Comparison of ENCODE assay signal across 10 mouse cellular contexts in the genomic region with DNA sequence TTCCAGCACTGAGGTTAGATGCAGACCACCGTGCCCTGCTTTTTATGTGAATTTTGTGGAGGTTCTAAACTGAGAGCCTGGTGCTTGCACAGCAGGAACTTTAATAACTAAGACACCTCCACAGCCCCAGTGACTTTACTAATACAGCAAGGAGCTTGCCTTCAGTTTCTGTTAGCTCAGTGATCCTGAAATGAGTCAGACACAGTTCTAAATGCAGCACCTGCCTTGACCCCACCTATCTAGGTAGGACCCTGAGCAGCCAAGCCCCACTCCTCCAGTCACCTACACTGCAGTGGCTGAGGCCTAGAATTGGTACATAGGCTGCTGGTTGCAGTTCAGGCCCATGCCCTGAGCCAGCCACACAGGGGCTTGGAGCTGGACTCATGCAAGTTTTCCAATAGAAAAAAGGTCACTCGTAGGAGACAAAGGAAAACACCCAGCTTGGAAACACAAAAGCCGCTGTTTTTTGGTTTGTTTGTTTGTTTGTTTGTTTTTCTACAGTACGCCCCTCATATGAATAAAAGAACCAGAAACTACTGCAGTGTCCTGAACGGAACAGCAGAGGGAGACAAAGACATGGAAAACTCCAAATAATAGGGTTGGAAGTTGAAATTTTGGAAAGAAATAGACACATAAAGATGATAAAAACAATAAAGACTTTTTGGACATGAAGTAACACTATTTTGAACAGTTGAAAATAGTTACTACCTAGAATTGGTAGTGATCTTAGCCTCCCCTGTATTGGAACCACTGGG. TPM values are rescaled to one million over a fixed set of nuclear protein-coding genes. Genes with fewer than 3 reads are reported as not detected.
DNase-seq lines count a peak whose midpoint lies in the region; ATAC-seq lines count a peak whose summit lies in the region.
"Had no signal": no experiment of that assay in that cellular context is flagged by ENCODE, and none has a peak within 500 bp of the region (broad histone marks: within the 10 kb centered on the region; RNA-seq: fewer than 3 reads in every experiment).

No protein-coding gene starts in this region.

- no peaks in the 10 kb centered on the region for H3K9me3 ChIP-seq in kidney, embryonic 16.5 days (ENCODE audit: low read length)
- H3K9me3 ChIP-seq: embryonic facial prominence, embryonic 13.5 days had no signal

- H3K27ac ChIP-seq in kidney, embryonic 16.5 days (ENCODE audit: low read length) = no peak overlapping the region
- H3K27ac ChIP-seq: embryonic facial prominence, embryonic 13.5 days had no signal

- H3K36me3 ChIP-seq in kidney, embryonic 16.5 days (ENCODE audit: insufficient read depth, low read length) = peaks cover 11% of the 10 kb centered on the region; the same call in 1 of the 2 replicates

- DNase-seq in embryo, embryonic 10.5 days (ENCODE audit: low spot score) = peak; percentile 48
- no peak for DNase-seq in embryo, embryonic 9.5 days (ENCODE audit: extremely low spot score)
- peak; percentile 13 for DNase-seq in kidney, postnatal 14 days
- DNase-seq in A20 (ENCODE audit: low read depth, low spot score) = peak; percentile 45
- DNase-seq in c-Kit-positive CD71-positive TER-119-negative erythroid progenitor cells, embryonic 14.5 days (ENCODE audit: low read depth) = peak; percentile 14
- DNase-seq in cerebellum, postnatal 4 days (ENCODE audit: low spot score in 2 of 2) = no peak
- no peak for DNase-seq in yolk sac, embryonic 10.5 days (ENCODE audit: low spot score)

- H3K4me1 ChIP-seq in kidney, embryonic 16.5 days (ENCODE audit: insufficient read depth, low read length) = peaks cover 9% of the 10 kb centered on the region

- no peak overlapping the region for H3K9ac ChIP-seq in kidney, embryonic 16.5 days (replicated peaks; ENCODE audit: low read length)
- H3K9ac ChIP-seq: embryonic facial prominence, embryonic 13.5 days had no signal

- no peak for ATAC-seq in kidney, embryonic 16.5 days (ENCODE audit: low FRiP score, low TSS enrichment)

- H3K4me3 ChIP-seq in kidney, embryonic 16.5 days (ENCODE audit: low read length) = no peak overlapping the region
- H3K4me3 ChIP-seq: embryonic facial prominence, embryonic 13.5 days; megakaryocyte, embryonic 14.5 days had no signal

- no peaks in the 10 kb centered on the region for H3K27me3 ChIP-seq in kidney, embryonic 16.5 days (ENCODE audit: insufficient read depth, low read length)
- H3K27me3 ChIP-seq: embryonic facial prominence, embryonic 13.5 days; megakaryocyte, embryonic 14.5 days had no signal

- H3K4me2 ChIP-seq in kidney, embryonic 16.5 days (replicated peaks; ENCODE audit: low read depth, low read length) = no peak overlapping the region
- H3K4me2 ChIP-seq: embryonic facial prominence, embryonic 13.5 days had no signal

- 47% methylated on average over 5 of the region's 5 CpGs for WGBS in kidney, embryonic 16.5 days

RNA-seq across cellular contexts. Expression of gene Serf1, which starts 4.6 kb away (rescaled TPM):
- polyA plus RNA-seq in kidney, embryonic 16.5 days (2015; fragmentation: Nextera tagmentation; extraction: Ambion mirVana) = 161 and 174 TPM in 2 replicates

RNA-seq across cellular contexts. Expression of gene Bdp1, which starts 8.5 kb away (rescaled TPM):
- 25.8 and 27.9 TPM in 2 replicates for polyA plus RNA-seq in kidney, embryonic 16.5 days (2015; fragmentation: Nextera tagmentation; extraction: Ambion mirVana)

RNA-seq across cellular contexts. Expression of gene Smn1, which starts 12.3 kb away (rescaled TPM):
- polyA plus RNA-seq in kidney, embryonic 16.5 days (2015; fragmentation: Nextera tagmentation; extraction: Ambion mirVana) = 47.7 and 57.7 TPM in 2 replicates

Comparison
In these comparisons a context has a peak if more than half of its experiments do, and no peak if none do; other contexts are left out.
1. DNase-seq: peak in embryo, embryonic 10.5 days (single experiment), kidney, postnatal 14 days (single experiment), A20 (single experiment) and c-Kit-positive CD71-positive TER-119-negative erythroid progenitor cells, embryonic 14.5 days (single experiment); none in embryo, embryonic 9.5 days (single experiment), cerebellum, postnatal 4 days (0 of 2) and yolk sac, embryonic 10.5 days (single experiment).